Mouse (Mus musculus): ENCODE results near the gene Zfp428. TPM values are rescaled to one million over a fixed set of nuclear protein-coding genes. Genes with fewer than 3 reads are reported as not detected.
"Not testable (repeated sequence)": the region's sequence is repeated elsewhere in the genome, so short reads cannot be mapped to it uniquely, and the experiment has no call there.

The Zfp428 gene
- polyA plus RNA-seq, 1 experiment from 2014 or later, result 28.2 TPM

DNA sequence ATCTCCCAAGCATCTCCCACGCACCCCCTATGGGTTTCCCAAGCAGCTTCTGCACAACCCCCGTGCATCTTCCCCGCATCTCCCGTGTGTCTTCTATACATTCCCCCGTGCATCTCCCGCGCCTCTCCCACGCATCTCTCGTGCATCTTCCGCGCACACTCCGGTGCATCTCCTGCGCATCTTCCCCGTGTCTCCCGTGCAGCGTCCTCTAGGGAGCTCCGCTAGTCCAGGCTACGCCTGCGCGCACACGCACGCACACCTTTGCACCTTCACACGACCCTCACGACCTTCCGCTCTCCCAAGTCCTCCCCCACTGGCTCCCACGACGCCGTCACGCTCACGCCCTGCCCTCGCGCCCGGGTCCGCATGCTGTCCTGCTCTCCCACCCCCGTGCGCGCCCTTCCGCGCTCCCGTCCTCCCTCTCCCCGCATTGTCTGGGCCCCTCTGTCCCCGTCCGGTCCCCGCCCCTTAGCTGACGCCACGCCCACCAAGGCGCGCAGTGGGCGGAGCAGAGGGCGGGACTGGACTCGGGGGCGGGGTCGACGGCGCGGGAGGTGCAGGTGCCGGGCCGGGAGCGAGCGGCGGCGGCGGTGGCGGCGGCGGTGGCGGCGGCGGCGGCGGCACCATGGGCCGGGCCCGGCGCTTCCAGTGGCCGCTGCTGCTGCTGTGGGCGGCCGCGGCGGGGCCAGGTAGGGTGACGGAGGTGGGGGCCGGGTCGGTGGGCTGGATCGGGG is 25.2 kb upstream of the Zfp428 start, which contains the start of gene Cadm4:
TSS of gene Cadm4 (plus strand) at position 550 of the 734 bp plus-strand sequence.
- H3K4me1 ChIP-seq (ENCODE audit: control insufficient read depth in 2 of 2, insufficient read depth in 2 of 2, low read length in 2 of 2), result peaks cover 0 to 10% of the 10 kb centered on the region in 2 experiments; a peak in 1 of 4 replicates
- peaks cover 47% of the 10 kb centered on the region for H3K27me3 ChIP-seq (ENCODE audit: control insufficient read depth, insufficient read depth, low read length)
- no peaks in the 10 kb centered on the region for H3K36me3 ChIP-seq (ENCODE audit: control insufficient read depth, insufficient read depth, low read length)
- peak within 1 kb of the TSS; percentile 94 for H3K4me2 ChIP-seq (ENCODE audit: low read length)
- H3K4me3 ChIP-seq (ENCODE audit: control insufficient read depth in 1 of 2, insufficient read depth in 1 of 2, low read depth in 1 of 2, low read length in 2 of 2), result peak within 1 kb of the TSS; percentile 47 to 54
- H3K9ac ChIP-seq (ENCODE audit: low read length), result peak within 1 kb of the TSS; percentile 70
- under 1% methylated on average over 50 of the region's 83 CpGs for WGBS
- peaks cover 5% of the 10 kb centered on the region; the same call in 1 of the 2 replicates for H3K9me3 ChIP-seq (ENCODE audit: control insufficient read depth, low read length)
- ATAC-seq (ENCODE audit: insufficient number of reproducible peaks, insufficient read depth, low FRiP score, low read depth), result peak; percentile 80
- no peak within 1 kb of the TSS for H3K27ac ChIP-seq (replicated peaks in 1 of 2; ENCODE audit: control insufficient read depth in 1 of 2, insufficient read depth in 1 of 2, low read depth in 2 of 2, low read length in 2 of 2)

DNA sequence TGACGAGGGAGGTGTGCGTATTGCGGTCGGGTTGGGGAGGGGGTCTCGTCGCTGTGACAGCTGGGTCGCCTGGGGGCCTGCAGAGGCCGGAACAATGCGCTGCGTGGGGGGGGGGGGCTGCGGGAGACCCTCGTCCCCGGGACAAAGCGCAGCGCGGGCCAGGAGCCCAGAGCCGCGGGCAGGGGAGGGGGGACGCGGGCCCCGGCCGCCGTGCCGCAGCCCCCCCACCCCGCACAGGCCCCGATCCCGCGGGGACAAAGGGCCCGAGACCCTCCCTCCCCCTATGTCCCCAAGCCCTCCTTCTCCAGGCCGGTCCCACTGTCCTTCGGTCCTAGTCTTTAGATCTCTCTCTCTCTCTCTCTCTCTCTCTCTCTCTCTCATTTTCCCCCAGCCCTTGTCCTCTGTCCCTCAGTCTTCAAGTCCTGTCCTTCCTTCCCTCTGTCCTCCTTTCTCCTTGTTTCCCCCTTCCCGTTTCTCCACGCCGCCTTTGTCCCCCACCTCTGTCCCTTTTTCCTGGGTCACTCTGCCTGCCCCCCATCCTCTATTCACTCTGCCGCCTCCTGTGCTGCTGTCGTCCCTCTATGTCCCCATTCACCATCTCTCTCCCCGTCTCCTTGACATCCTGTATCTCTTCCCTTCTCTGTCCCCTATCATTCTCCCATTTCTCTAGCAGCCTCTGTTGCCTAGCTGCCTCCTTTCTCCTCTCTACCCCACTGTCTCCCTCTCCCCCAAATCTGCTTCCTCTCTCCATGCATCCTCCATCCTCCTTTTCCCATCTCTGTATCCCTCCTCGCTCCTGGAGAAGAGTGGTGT is 24.4 kb upstream of the Zfp428 start:
- Histone ChIP-seq H3K4me1 (ENCODE audit: control insufficient read depth in 2 of 2, insufficient read depth in 2 of 2, low read length in 2 of 2) (peaks cover 0 to 10% of the 10 kb centered on the region in 2 experiments; a peak in 1 of 4 replicates), H3K9me3 (ENCODE audit: control insufficient read depth, low read length) (peaks cover 5% of the 10 kb centered on the region; the same call in 1 of the 2 replicates), H3K27me3 (ENCODE audit: control insufficient read depth, insufficient read depth, low read length) (peaks cover 47% of the 10 kb centered on the region), H3K4me2 (ENCODE audit: low read length) (peak overlapping the region; percentile 94), H3K27ac (replicated peaks in 1 of 2; ENCODE audit: control insufficient read depth in 1 of 2, insufficient read depth in 1 of 2, low read depth in 2 of 2, low read length in 2 of 2) (no peak overlapping the region), H3K9ac (ENCODE audit: low read length) (peak overlapping the region; percentile 70), H3K4me3 (ENCODE audit: control insufficient read depth in 1 of 2, insufficient read depth in 1 of 2, low read depth in 1 of 2, low read length in 2 of 2) (peak overlapping the region; percentile 47 to 54), H3K36me3 (ENCODE audit: control insufficient read depth, insufficient read depth, low read length) (no peaks in the 10 kb centered on the region)
- 7% methylated on average over 10 of the region's 38 CpGs for WGBS
- no peak for ATAC-seq (ENCODE audit: insufficient number of reproducible peaks, insufficient read depth, low FRiP score, low read depth)

DNA sequence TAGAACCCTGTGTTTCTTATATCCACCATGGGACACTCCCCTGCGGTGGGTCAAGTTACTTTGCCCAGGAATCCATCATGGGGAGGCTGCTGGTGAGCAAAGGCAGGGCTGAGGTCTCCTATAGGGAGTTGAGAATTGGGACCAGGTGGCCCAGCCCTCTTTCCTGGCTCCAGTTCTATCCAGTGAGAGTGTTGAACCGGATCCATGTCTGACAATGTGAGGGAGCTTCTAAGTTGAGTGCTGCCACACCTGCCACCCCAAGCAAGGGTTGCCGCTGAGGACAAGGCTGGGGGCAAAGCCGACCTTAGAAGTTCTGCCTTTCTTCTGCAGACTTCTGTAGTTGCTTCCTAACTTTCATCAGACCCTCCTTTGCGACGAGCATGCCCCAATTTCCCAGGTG is 23.5 kb upstream of the Zfp428 start:
- 53% methylated on average over 6 of the region's 6 CpGs for WGBS
- not testable (repeated sequence) for H3K4me2 ChIP-seq (ENCODE audit: low read length); ATAC-seq (ENCODE audit: insufficient number of reproducible peaks, insufficient read depth, low FRiP score, low read depth); H3K9me3 ChIP-seq (ENCODE audit: control insufficient read depth, low read length); H3K4me3 ChIP-seq (ENCODE audit: control insufficient read depth in 1 of 2, insufficient read depth in 1 of 2, low read depth in 1 of 2, low read length in 2 of 2); H3K9ac ChIP-seq (ENCODE audit: low read length); H3K27ac ChIP-seq (replicated peaks in 1 of 2; ENCODE audit: control insufficient read depth in 1 of 2, insufficient read depth in 1 of 2, low read depth in 2 of 2, low read length in 2 of 2); H3K36me3 ChIP-seq (ENCODE audit: control insufficient read depth, insufficient read depth, low read length)
- Histone ChIP-seq H3K27me3 (ENCODE audit: control insufficient read depth, insufficient read depth, low read length) (peaks cover 47% of the 10 kb centered on the region), H3K4me1 (ENCODE audit: control insufficient read depth in 2 of 2, insufficient read depth in 2 of 2, low read length in 2 of 2) (peaks cover 0 to 10% of the 10 kb centered on the region in 2 experiments; a peak in 1 of 4 replicates)

DNA sequence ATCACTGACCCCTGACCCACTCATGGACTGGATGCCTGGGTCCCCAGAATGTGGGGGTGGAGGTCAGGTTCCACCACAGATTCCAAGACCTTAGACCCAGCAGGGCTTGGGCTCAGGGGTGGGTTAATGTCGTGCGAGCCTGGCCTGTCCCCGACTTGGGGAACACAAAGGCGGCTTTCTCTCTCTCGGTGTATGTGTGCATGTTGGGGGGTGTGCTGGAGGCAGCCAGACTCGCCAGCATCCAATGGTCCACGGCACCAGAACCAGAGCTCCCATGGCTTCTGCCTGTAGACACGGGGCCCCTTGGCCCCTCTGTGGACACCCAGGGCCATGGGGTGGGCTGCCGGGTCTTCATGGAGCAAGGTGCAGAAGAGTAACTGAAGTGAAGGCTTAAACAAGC is 21.3 kb upstream of the Zfp428 start:
- Histone ChIP-seq H3K9ac (ENCODE audit: low read length) (no peak overlapping the region), H3K27me3 (ENCODE audit: control insufficient read depth, insufficient read depth, low read length) (peaks cover 33% of the 10 kb centered on the region), H3K36me3 (ENCODE audit: control insufficient read depth, insufficient read depth, low read length) (no peaks in the 10 kb centered on the region), H3K27ac (replicated peaks in 1 of 2; ENCODE audit: control insufficient read depth in 1 of 2, insufficient read depth in 1 of 2, low read depth in 2 of 2, low read length in 2 of 2) (no peak overlapping the region), H3K9me3 (ENCODE audit: control insufficient read depth, low read length) (no peaks in the 10 kb centered on the region), H3K4me3 (ENCODE audit: control insufficient read depth in 1 of 2, insufficient read depth in 1 of 2, low read depth in 1 of 2, low read length in 2 of 2) (no peak overlapping the region), H3K4me2 (ENCODE audit: low read length) (no peak overlapping the region), H3K4me1 (ENCODE audit: control insufficient read depth in 2 of 2, insufficient read depth in 2 of 2, low read length in 2 of 2) (peaks cover 0 to 10% of the 10 kb centered on the region in 2 experiments; a peak in 1 of 4 replicates)
- no peak for ATAC-seq (ENCODE audit: insufficient number of reproducible peaks, insufficient read depth, low FRiP score, low read depth)
- WGBS, result 66% methylated on average over 9 of the region's 9 CpGs

DNA sequence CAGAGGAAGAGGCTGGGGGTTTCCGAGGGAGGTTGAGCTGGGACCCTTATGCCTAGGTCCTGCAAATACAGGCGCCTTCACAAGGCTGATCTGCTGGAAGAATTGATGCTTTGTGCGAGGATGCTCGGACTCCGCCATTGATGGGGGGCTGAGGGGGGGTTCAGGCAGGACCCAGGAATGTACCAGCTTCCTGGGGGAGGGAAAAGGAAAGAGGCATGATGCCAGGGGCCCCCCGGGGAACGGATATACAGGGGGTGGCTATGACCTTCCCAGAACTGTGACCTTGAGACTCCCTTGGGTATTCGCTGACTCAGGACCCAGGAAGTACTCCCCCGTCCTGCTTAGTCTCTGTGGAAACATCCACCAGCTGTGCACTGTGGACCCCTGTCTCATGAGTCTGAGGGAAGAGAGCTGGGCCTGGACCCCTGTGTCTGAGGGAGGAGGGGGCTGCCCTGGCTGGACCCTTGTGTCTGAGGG is 20.1 kb upstream of the Zfp428 start:
- Histone ChIP-seq H3K27me3 (ENCODE audit: control insufficient read depth, insufficient read depth, low read length) (peaks cover 21% of the 10 kb centered on the region), H3K9ac (ENCODE audit: low read length) (no peak overlapping the region), H3K4me1 (ENCODE audit: control insufficient read depth in 2 of 2, insufficient read depth in 2 of 2, low read length in 2 of 2) (peaks cover 0 to 4% of the 10 kb centered on the region in 2 experiments; a peak in 1 of 4 replicates), H3K27ac (replicated peaks in 1 of 2; ENCODE audit: control insufficient read depth in 1 of 2, insufficient read depth in 1 of 2, low read depth in 2 of 2, low read length in 2 of 2) (no peak overlapping the region), H3K36me3 (ENCODE audit: control insufficient read depth, insufficient read depth, low read length) (no peaks in the 10 kb centered on the region), H3K9me3 (ENCODE audit: control insufficient read depth, low read length) (no peaks in the 10 kb centered on the region), H3K4me2 (ENCODE audit: low read length) (no peak overlapping the region), H3K4me3 (ENCODE audit: control insufficient read depth in 1 of 2, insufficient read depth in 1 of 2, low read depth in 1 of 2, low read length in 2 of 2) (no peak overlapping the region)
- 73% methylated on average over 9 of the region's 9 CpGs for WGBS
- ATAC-seq (ENCODE audit: insufficient number of reproducible peaks, insufficient read depth, low FRiP score, low read depth), result no peak; the same call in 1 of the 2 replicates

DNA sequence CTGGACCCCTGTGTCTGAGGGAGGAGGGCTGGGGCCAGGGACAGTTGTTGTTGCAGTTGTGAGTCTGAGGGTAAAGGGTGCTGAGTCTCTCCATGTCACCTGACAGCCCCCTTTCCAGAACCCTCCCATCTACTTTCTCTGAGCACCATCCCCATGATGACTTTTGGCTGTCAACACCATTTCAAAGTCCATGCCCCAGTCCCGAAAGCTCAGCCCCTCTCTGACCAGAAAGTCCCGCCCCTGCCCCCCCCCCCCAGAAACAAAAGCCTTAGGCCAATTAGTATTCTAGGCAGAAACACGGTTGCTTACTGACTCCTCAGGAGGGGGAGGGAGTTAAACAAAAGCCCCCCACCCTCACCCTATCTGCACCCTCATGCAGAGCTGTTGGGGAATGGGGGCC is 19.4 kb upstream of the Zfp428 start:
- H3K9me3 ChIP-seq (ENCODE audit: control insufficient read depth, low read length), result no peaks in the 10 kb centered on the region
- H3K4me3 ChIP-seq (ENCODE audit: control insufficient read depth in 1 of 2, insufficient read depth in 1 of 2, low read depth in 1 of 2, low read length in 2 of 2), result no peak overlapping the region
- H3K4me2 ChIP-seq (ENCODE audit: low read length), result no peak overlapping the region
- peaks cover 21% of the 10 kb centered on the region for H3K27me3 ChIP-seq (ENCODE audit: control insufficient read depth, insufficient read depth, low read length)
- ATAC-seq (ENCODE audit: insufficient number of reproducible peaks, insufficient read depth, low FRiP score, low read depth), result no peak
- no peak overlapping the region for H3K27ac ChIP-seq (replicated peaks in 1 of 2; ENCODE audit: control insufficient read depth in 1 of 2, insufficient read depth in 1 of 2, low read depth in 2 of 2, low read length in 2 of 2)
- H3K4me1 ChIP-seq (ENCODE audit: control insufficient read depth in 2 of 2, insufficient read depth in 2 of 2, low read length in 2 of 2), result no peaks in the 10 kb centered on the region
- no peaks in the 10 kb centered on the region for H3K36me3 ChIP-seq (ENCODE audit: control insufficient read depth, insufficient read depth, low read length)
- no peak overlapping the region for H3K9ac ChIP-seq (ENCODE audit: low read length)
- WGBS, result 22% methylated on average over 3 of the region's 3 CpGs

DNA sequence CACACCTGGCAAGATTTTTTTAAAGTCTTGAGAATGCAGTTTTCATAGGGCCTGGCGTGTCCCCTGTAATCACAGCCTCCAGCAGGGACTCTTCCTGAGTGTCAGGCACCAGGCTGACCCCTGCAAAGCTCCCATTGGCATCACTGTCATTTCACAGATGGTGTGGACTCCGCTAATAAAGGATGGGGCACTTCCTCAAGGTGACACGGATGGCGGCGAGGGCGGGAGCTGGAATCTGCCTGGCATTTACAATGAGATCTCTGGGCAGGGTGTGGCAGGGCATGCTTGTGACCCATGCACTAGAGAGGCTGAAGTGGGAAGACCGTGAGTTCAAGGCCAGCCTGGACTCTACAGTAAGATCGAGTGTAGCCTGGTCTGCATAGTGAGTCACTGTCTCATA is 18.5 kb upstream of the Zfp428 start:
- no peak overlapping the region for H3K9ac ChIP-seq (ENCODE audit: low read length)
- H3K4me1 ChIP-seq (ENCODE audit: control insufficient read depth in 2 of 2, insufficient read depth in 2 of 2, low read length in 2 of 2), result no peaks in the 10 kb centered on the region
- ATAC-seq (ENCODE audit: insufficient number of reproducible peaks, insufficient read depth, low FRiP score, low read depth), result no peak
- no peak overlapping the region for H3K27ac ChIP-seq (replicated peaks in 1 of 2; ENCODE audit: control insufficient read depth in 1 of 2, insufficient read depth in 1 of 2, low read depth in 2 of 2, low read length in 2 of 2)
- no peak overlapping the region for H3K4me3 ChIP-seq (ENCODE audit: control insufficient read depth in 1 of 2, insufficient read depth in 1 of 2, low read depth in 1 of 2, low read length in 2 of 2)
- no peak overlapping the region for H3K4me2 ChIP-seq (ENCODE audit: low read length)
- H3K9me3 ChIP-seq (ENCODE audit: control insufficient read depth, low read length), result no peaks in the 10 kb centered on the region
- H3K27me3 ChIP-seq (ENCODE audit: control insufficient read depth, insufficient read depth, low read length), result peaks cover 13% of the 10 kb centered on the region; the same call in 1 of the 2 replicates
- no peaks in the 10 kb centered on the region for H3K36me3 ChIP-seq (ENCODE audit: control insufficient read depth, insufficient read depth, low read length)
- WGBS, result 79% methylated on average over 8 of the region's 8 CpGs

Data from heart, embryonic 14.5 days (tissue).